Mouse (Mus musculus): ENCODE measurements at regions not wholly inside any gene's neighbourhood (a gene's known extent, or its start where the extent isn't known, plus 50 kb on each side); places are given as distances from the start of the nearest gene placed in this dataset.

DNA sequence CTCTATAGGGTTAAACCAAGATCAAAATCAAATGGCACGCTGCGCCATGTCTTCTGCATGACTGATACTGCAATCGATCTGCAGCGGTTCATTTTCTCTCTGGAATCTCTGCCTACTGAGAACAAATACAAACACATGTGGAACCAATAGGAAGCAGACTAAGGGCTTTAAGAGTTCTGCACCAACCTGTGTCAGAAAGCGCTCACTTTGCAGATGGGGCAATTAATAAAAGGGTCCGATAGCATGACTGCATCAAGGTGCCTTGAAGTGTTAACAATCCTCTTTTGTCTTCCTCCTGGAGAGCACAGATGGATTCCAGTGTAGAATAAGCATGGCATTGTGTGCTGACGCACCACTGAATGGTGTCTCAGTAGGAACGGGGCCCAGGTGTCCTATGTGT lies 484.8 kb downstream of the Nfib start:
- TF ChIP-seq GATA1 (IDR thresholded peaks at IDR 0.05; ENCODE audit: borderline replicate concordance, low read length) (no peak), FLI1 (IDR thresholded peaks at IDR 0.05; ENCODE audit: low read length) (no peak)
